Mouse (Mus musculus): ENCODE measurements around the gene Slco1a4. TPM values are rescaled to one million over a fixed set of nuclear protein-coding genes. Genes with fewer than 3 reads are reported as not detected.
"Not testable (repeated sequence)": the region's sequence is repeated elsewhere in the genome, so short reads cannot be mapped to it uniquely, and the experiment has no call there.

Slco1a4 gene
- polyA plus RNA-seq (2012; rRNA removed): not detected in 2 replicates

DNA sequence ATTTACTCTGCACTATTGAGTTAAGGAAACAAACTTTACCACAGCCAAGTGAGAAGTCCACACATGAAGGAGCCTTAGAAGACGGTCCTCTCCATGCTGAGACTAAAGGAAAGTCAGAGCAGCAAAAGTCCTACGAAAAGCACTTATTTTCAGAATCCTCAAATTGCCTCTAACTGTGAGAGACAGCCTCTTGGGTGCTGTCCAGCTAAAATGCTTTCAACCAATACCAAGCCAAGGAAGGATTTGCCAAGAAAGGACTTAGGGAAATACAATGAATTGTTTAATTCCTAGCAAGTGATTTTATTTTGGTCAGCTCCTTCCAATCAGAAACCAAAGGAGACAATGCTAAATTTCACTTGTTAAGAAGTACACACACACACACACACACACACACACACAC lies at the start of gene Slco1a4:
Gene Slco1a4 (minus strand): TSS at position 115 of the 400 bp plus-strand sequence.
- 56% methylated on average over 2 of the region's 2 CpGs for WGBS
- no peak for DNase-seq (ENCODE audit: low read depth, low spot score)

DNA sequence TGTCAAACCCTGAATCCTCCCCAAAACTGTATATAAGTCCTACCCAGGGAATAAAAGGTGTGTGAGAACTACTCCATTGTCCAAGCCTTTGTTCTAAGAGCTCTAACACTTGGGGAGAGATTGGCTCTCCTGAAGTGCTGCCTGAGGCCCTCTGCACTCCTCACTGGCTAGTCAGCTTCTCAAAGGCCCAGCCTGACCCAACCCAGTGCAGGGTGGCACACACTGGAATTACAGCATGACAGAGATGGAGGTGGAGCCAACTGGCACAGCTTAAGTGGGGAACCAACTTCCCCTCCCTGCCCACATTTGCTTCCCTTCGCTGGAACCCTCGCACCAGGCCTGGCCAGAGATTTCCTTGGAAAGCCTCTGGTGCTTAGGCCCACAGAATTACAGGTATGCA lies 42.2 kb upstream of the Slco1a4 start:
- DNase-seq (ENCODE audit: low read depth, low spot score): no peak
- WGBS: 73% methylated on average over 2 of the region's 2 CpGs

DNA sequence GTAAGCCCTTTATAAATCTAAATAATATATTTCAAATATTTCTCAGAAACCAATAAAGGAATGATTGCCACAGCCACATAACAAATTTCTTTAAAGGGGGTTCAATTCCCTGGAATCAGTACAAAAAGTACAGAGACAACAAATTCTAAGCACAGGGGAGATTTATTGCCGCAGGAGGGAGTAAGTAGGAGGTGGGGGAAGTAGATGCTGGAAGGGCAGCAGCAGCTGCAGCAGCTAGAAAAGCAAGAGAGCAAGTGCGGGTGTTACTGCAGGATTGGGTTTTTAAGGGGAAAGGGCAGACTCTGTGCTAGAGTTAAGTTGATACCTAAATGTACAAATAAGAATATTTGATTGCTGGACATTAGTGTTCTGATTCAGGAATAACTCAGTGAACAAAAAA lies 33.7 kb upstream of the Slco1a4 start:
- no peak for DNase-seq (ENCODE audit: low read depth, low spot score)
- WGBS: 19% methylated on average over 2 of the region's 2 CpGs

DNA sequence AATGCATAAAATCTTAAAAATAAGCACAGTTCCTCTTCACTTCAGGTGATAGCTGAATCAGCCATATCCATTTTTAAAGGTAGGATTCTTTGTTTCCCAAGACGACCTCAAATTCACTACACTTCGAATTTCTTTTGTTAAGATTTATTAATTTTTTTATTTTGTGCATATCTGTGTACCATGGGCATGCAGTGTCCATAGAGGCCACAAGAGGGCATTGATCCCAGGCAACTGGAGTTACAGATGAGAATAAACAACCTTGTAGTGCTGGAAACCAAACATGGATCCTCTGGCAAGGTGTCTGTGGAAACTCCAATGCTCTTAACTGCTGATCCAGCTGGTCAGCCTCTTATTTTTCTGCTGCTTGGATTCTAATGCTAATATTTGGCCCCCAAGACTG lies 32.2 kb upstream of the Slco1a4 start:
- 69% methylated on average over 2 of the region's 2 CpGs for WGBS
- no peak for DNase-seq (ENCODE audit: low read depth, low spot score)

DNA sequence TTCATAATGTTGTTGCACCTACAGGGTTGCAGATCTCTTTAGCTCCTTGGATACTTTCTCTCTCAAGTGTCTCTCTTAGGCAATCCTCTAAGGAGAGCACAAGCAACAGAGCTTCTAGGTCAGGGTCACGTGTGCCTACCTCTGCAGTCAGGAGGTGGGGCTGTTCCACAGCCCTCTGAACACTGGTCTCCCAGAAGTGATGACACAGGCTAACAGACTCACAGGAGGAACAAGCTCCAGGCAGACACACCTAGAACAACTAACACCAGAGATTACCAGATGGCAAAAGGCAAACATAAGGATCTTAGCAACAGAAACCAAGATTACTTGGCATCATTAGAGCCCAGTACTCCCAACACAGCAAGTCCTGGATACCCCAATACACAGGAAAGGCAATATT lies 26.6 kb upstream of the Slco1a4 start:
- 34% methylated on average over 1 of the region's 1 CpGs for WGBS
- DNase-seq (ENCODE audit: low read depth, low spot score): no peak

DNA sequence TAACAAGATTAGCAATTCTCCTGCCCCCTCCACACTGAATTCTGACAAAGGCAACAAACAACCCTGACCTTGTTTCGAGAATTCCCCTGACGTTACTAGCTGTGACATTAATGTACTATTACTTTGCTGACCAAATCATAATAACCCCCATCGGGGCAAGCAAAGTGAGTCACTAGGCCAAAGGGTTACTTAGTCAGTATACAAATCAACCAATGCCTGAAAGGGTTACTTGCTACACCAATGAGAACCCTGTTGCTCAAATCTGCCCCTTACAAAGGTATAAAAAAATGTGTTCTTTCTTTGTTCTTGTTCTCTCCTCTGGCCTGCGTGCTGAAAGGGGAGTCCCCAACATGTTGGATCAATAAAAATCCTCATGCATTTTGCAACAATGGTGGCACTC lies 19.7 kb upstream of the Slco1a4 start:
- WGBS: 74% methylated on average over 4 of the region's 4 CpGs
- not testable (repeated sequence) for DNase-seq (ENCODE audit: low read depth, low spot score)

DNA sequence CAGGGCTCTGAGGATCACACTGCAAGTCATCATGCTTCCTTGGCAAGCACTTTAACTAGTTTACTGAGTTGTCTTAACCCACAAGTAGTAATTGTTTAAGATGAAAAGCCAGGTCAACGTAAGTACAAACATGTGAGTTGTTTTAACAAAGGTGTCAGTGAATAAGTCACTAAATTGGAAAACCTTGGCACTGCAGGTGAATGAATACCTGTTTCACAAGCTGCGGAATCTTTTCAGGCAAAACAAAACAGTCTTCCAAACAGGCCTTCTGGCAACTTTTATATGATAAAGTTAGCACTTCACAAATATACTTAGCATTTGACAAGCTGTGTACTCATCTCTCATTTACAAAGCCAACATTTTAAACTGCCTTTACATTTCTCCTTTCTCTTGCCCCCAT lies 15.7 kb upstream of the Slco1a4 start:
- WGBS: 26% methylated on average over 2 of the region's 2 CpGs
- no peak for DNase-seq (ENCODE audit: low read depth, low spot score)

DNA sequence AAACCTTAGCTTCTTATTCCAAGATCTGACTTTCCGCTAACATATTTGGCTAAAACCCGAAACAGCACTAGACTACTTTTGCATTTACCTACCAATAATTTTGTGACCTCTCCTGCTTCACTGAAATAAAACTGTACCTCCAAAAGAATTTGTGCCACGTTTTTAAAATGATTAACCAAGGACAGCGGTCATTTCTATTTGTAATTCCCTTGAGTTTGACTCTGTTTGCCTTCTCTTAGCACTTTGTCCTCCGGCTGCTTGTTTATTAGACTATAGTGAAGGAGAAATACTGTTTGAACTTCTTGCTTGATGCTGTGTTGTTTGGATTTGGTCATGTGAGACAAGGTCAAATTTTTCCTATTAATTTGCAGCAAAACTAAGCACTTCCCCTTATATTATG lies 12.7 kb upstream of the Slco1a4 start:
- 54% methylated on average over 5 of the region's 5 CpGs for WGBS
- no peak for DNase-seq (ENCODE audit: low read depth, low spot score)

DNA sequence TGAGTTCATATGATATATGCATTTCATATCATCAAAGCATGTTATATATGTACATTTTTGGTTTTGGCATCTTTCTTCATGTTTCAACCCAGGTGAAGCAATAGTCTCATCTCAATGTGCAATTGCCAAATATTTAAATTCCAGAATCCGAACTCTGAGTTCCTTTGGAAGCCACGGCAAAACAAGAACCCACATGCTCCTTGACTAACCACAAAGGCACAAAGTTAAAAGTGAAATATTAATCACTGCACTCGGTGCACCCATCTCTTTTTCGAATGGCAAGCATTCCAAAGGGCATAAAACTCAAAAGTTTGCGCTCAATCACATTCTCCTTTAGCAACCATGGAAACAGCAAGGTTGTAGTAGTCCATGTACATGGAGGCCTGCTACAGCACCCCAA lies 10.0 kb upstream of the Slco1a4 start:
- no peak for DNase-seq (ENCODE audit: low read depth, low spot score)
- WGBS: 77% methylated on average over 5 of the region's 5 CpGs

DNA sequence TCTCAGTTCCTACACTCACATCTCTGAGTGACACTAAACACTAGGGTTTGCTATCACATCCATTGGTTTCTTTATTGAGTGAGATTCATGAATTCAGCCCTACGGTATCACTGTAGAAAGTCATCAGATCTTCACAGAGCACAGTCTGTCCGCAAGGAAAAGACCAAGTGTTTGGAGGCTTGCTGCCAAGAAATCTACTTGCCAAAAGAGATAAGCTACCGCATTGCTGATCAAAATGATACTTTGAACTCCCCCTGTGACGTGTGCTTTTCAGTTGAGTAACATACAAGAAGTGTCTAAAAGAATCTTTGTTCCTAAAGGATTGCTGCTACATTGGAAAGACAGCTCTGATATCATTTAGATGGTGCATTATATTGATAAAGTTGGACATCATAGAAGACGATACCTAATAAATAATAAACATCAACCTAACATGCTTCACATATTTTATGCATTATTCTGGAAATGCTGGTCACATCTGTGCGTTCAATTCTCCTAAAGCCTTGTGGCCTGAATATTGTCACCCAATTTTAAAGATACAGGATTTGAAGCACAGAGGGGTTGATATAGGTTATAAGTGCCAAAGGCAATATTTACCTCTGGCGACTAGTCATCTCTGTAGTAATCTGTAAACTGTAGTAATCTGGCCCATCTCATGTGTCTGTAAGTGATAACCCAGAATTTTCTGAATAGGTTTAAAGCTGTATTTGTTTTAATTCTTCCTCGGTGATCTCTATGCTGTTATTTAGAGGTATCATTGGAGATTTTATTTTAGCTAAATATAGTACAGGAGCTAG lies 1.9 kb upstream of the Slco1a4 start:
- DNase-seq (ENCODE audit: low read depth, low spot score): no peak
- 49% methylated on average over 8 of the region's 8 CpGs for WGBS

DNA sequence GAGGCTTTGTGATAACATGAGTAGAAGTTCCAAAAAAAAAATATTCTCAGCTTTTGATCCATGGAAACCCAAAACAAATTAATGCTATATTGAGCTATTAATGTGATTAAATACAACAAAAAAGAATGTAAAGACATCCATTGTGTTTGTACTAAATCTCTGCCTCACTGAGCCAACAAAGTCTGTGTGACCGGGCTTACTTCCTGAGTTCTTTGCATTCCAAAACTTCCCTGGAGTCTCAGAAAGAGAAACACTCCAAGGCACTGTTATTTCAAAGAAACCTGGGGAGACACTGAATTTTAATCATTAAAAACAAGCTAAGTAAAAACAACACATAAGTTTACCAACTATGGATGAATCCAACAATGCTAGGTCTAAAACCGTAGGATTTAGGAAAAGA lies 2.4 kb downstream of the Slco1a4 start:
- DNase-seq (ENCODE audit: low read depth, low spot score): no peak
- WGBS: 53% methylated on average over 2 of the region's 2 CpGs

DNA sequence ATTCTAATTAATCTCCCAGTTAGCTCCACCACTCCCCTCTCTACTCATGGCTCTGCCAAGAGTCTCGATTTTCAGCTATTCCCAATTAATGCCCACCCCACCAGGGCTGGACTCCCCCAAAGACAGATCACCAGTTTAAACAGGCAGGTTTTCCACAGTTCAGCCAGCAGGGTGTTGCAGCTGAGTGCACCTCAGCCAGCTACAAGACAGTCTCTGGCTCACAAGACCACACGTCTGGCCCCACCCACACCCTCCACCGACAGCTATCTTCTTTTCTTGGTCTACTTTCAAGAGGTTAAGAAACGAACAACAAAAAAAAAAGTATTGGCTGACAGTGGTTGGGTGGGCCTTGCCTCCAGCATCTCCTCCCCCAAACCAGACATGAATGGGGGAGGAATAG lies 6.9 kb downstream of the Slco1a4 start:
- 34% methylated on average over 4 of the region's 4 CpGs for WGBS
- no peak for DNase-seq (ENCODE audit: low read depth, low spot score)

DNA sequence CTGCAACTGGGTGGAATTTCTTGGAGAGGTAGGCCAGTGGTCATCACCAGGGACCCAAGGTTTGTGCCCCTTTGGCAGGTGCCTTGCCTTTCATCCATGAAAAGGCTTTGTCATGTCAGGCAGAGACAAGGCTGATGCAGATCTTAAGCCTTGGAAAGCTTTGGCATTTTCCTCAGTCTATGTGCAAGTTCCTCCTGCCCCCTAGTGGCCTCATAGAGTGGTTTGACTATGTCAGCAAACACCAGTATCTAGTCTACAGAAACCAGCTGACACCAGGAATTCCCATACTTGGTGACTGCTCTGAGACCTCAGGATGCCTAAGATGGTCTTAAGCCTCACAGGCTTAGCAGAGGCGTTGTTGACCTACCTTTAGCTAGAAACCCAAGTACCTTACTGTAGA lies 58.2 kb downstream of the Slco1a4 start:
- WGBS: 16% methylated on average over 1 of the region's 1 CpGs
- DNase-seq (ENCODE audit: low read depth, low spot score): peak; percentile 7

DNA sequence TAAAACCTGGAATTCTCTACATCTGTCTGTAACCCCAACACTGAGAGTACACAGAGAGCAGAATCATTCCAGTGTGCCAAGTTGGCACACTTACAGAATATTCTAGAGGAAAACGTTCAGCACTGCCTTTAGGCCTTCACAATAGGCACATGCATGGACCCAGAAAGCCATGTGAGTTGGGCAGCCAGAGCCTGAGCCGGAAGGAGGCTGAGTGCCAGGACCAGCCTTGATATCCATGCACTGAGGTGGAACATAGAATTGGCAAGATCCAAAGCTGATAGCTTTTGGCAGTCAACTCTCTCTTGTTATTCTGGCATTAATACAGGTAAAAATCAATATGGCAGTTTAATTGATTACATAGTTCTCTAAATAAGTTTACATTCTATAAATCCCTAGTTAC lies 81.5 kb downstream of the Slco1a4 start:
- WGBS: 47% methylated on average over 2 of the region's 2 CpGs

DNA sequence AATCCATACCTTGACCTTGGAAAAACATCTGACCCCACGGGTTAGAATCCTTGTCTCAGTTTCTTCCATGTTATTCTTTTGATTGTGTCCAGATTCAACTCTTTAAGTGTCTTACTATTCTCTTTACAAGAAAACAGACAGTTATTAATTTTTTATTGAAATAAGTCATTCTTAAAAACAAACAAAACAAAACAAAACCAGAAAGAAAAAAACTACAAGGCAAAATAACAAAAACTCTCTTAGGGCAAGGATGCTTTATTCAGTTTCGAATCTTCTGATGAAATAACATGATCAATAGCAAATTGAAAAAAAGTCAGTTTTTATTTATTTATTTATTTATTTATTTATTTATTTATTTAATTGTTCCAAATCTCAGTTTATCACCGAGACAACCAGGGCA lies 82.3 kb downstream of the Slco1a4 start, which contains the start of gene Gm5724:
Gene Gm5724 (minus strand): TSS at position 101 of the 400 bp plus-strand sequence.
- WGBS: 78% methylated on average over 3 of the region's 3 CpGs
- no peak for DNase-seq (ENCODE audit: low read depth, low spot score)

More for the DNA sequence above, 81.5 kb downstream of the Slco1a4 start:
- no peak for DNase-seq (ENCODE audit: low read depth, low spot score)

Other genes starting within 250 kb of the Slco1a4 start
- not detected in 2 replicates for gene Slco1b2, start 226.7 kb downstream of the Slco1a4 start, polyA plus RNA-seq (2012; rRNA removed)
- not detected in 2 replicates for gene Gm5724, start 82.4 kb downstream of the Slco1a4 start, polyA plus RNA-seq (2012; rRNA removed)
- not detected in 2 replicates for gene Slco1a1, start 90.8 kb upstream of the Slco1a4 start, polyA plus RNA-seq (2012; rRNA removed)
- not detected in 2 replicates for gene Gm6614, start 155.2 kb upstream of the Slco1a4 start, polyA plus RNA-seq (2012; rRNA removed)